Mouse (Mus musculus): Measurements from ENCODE around the gene Nipsnap3b. TPM values are rescaled to one million over a fixed set of nuclear protein-coding genes. Genes with fewer than 3 reads are reported as not detected.

Nipsnap3b gene
- total RNA-seq (2021), result 10 to 100 TPM; 15.1 to 16.9 TPM

DNA sequence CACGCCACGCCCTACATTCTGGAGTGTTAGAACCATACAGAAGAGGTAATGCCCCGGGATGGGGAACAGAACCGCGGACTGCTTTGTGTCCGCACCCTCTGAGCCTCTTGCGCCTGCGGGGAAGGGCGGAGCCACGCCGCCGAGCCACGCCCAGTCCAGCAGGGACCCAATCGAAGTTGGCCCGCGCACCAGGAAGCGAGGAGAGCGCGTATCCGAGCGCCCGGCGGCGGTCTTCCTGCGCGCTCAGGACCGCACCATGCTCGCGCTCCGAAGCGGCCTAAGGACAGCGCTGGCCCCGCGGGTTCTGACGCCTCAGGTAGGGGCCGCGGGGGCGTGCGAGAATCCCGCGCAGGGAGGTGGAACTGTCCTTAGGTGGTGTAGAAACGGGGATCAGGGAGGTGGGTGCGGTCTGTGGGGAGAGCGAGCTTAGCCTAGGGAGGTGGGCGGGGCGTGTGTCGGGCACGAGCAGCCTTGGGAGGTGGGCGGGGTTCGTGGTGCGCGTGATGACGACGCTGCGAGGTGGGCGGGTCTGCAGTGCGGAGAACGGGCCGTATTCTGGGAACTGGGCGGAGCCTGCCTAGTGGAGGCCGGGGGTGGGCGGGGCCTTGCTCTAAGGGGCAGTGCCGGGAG is at the start of gene Nipsnap3b:
Nipsnap3b (plus strand) TSS at position 149 of the 630 bp plus-strand sequence.
- DNase-seq, result peak; percentile 96 to 97
- intact Hi-C loops (cut with DNase I), result no loop called here

DNA sequence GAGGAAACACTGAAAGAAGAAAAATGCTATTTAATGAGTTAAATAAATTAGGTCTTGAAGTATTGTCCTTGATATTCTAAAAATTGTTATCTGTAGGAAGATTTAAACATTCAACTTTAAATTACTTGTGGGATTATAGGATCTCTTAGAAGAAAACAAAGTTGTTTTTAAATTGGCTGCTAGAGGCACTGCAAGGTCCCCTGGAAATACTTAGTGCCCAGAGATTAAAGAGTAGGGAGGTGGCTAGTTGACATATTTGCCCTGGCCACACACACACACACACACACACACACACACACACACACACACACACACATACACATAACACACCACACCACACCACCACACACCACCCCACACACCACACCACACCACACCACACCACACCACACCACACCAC is 47.4 kb upstream of the Nipsnap3b start, which contains the start of gene Olfr270:
Olfr270 (plus strand) TSS at position 301 of the 400 bp plus-strand sequence.
- intact Hi-C loops (cut with DNase I), result no loop called here
- DNase-seq, result no peak

DNA sequence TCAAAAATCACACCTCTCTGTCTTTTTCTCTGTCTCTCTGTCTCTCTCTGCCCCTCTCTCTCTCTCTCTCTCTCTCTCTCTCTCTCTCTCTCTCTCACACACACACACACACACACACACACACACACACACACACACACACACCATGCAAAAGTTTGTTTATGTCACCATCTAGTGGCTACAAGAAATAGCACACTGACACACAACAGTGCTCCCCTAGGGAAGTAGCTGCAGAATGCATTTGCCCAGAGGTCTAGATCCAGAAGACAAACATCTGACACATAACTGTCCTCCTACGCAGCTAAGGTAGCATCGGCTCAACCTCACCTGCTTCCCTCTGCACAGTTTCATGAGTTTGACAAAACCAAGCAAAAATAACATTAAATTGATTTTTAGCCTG is 26.5 kb upstream of the Nipsnap3b start:
- peak in 1 of 2 experiments; percentile 18 for DNase-seq
- intact Hi-C loops (cut with DNase I), result no loop called here

DNA sequence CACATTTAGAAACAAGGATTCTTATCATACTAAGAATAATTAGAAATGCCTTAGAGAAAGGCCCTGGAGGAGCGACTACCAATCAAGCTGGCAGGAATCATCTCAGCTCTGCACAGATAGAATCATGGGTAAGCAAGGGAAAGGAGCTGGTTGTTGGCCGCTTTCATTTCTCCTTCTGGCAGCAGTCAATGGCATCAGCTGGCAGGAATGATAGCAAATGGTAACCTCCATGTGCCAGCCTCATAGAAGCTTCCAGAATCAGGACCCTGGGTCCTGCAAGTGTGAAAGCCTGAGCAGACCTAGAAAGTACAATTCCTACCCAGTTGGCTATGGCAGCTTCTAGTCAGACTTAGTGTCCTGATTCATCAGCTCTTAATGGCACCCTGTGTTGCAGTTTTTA is 25.4 kb upstream of the Nipsnap3b start:
- no peak for DNase-seq
- intact Hi-C loops (cut with DNase I), result no loop called here

DNA sequence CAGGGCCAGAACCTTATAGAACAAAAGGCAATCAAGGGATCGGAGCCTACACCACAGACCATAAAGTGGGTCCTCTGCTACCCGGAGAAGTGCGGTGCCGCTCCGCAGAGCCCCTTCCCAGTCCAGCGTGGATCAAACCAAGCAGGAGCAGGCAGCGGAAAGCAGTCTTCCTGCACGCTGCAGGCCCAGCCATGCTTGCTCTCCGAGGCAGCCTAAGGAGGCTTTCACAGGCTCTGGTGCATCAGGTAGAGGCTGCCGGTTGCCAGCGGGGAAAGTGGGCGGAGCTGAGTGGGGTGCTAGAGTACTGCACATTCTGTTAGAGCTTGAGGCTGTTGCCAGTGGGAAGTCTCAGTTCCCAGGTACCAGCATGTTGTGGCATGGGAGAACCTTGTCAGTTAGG is 22.4 kb upstream of the Nipsnap3b start, which contains the start of gene Nipsnap3a:
Nipsnap3a (plus strand) TSS at position 25 of the 400 bp plus-strand sequence.
- no peak for DNase-seq
- intact Hi-C loops (cut with DNase I), result no loop called here

DNA sequence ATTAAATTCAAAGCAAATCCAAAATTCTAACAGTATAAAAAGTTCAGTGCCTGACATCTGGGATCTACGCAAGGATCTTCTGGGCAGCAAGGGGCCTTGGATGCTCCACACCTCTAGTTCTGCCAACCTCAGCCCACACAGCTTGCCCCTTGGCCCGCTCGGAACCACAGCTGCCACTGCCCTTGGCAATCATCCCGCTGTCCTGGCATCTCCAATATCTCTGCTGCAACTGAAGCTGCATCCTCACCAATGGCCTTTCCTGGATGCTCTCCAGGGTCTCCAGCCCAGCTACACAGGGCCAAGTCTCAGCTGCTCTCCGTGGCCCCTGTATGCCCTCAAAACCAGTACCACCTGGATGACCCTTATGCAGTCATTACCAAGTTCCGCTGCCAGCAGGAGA is 12.2 kb upstream of the Nipsnap3b start:
- intact Hi-C loops (cut with DNase I), result no loop called here
- no peak for DNase-seq

DNA sequence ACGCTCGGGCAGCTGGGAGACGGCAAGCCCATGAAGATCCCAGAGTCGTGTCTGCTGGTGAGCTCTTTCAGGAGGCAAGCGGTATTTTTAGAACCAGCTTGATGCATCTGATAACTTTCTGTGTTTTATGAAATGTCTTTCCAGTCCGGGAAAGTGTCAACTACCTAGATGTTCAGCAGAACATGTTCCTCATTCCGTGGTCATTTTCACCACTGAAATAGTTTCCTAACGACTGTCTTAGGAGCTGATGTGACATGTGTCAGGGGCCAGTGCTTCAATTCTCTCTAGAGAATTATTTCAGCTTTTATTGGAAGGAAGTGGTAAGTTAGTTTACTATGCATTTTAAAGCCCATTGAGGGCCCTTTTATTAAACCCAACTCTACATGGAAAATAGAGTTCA is 11.5 kb upstream of the Nipsnap3b start:
- DNase-seq, result no peak
- intact Hi-C loops (cut with DNase I), result loop anchor here (10.0 kb wide), 1 partner anchor 275 kb away; no protein-coding TSS in a partner anchor

DNA sequence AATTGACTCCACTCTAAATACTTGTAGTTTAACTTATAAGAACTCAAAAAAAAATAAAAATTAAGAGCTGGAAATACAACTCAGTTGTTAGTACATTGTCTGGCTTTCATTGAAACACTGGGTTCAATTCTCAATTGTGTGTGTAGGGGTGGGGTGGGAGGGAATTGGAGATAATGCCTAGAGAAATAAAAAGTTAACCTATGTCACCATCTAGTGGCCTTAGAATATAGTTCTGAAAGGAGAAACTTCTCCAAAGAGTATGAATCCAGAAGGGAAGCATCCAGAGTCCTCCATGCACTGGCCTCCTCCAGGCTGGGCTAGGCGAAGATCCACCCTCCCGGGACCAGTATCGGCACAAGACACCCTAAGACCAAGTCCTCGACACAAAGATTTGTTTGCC is 2.5 kb upstream of the Nipsnap3b start:
- no peak for DNase-seq
- intact Hi-C loops (cut with DNase I), result loop anchor here (10.0 kb wide), 1 partner anchor 284 kb away; no protein-coding TSS in a partner anchor

DNA sequence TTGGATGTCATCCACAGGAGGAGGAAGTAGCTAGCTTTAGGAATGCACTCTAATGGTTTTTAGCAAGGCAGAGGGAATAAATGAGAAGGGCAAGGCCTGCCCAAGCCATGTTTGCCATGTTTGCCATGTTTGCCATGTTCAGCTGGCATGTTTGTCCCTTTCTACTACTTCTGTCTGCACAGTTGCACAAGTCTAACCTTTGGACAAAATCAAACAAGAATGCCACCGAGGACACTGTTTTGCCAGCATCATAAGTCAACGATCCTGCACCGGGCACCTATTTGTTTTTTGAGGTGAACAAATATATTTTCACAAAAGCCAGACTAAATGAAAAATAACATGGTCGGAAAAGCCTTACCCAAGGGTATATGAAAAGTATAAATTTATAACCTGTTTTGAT is 1.8 kb upstream of the Nipsnap3b start:
- DNase-seq, result no peak
- intact Hi-C loops (cut with DNase I), result loop anchor here (10.0 kb wide), 1 partner anchor 285 kb away; no protein-coding TSS in a partner anchor

DNA sequence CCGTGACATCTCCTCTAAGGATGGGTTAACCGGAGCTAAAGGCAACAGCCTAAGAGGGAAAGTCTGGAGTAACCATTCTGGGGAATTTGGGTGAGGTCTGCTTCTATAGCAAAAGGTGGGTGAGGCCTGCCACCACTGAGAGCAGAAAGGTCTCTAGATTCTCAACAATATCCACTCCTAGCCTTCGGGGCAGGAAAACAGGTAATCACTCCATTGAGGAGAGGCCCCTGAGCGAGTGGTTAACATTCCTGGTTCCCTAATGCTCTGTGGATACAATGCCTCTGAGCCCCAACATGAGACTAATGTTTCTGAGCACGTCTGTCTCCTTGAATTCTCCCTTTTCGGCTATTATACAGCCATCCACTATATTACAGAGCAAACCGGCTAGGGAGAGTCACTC is 2.7 kb downstream of the Nipsnap3b start:
- no peak for DNase-seq
- intact Hi-C loops (cut with DNase I), result no loop called here

DNA sequence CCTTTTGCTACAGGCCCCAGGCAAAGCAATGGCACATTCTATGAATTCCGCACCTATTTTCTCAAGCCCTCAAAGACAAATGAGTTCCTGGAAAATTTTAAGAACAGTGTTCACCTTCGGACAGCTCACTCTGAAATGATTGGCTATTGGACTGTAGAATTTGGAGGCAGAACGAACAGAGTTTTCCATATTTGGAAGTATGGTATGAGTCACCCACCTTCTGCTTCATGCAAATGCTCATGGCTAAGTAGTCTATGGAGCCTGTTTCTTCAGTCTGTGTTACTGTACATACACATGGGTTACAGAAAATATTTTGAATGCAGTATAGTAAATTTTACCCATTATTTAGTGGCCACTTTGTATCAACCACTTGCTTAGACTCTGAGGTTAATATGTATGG is 3.3 kb downstream of the Nipsnap3b start:
- intact Hi-C loops (cut with DNase I), result no loop called here

DNA sequence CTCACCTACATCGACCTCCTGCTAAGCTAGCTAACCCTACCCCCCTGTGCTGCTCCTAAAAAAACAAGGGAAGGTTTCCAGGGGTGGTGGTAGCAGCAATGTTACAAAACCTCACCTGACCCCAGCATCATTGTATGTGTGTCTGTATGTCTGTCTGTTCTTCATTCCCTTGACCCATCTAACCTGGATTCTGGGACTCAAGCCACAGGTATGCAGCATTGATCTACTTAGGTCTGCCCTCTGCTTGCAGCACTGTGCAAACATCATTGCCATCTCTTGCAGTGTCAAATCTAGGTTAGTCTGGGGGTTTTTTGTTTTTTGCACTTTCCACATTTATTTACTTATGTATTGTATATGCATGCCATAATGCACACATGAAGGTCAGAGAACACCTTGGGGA is 6.7 kb downstream of the Nipsnap3b start:
- no peak for DNase-seq
- intact Hi-C loops (cut with DNase I), result no loop called here

More for the DNA sequence above, 3.3 kb downstream of the Nipsnap3b start:
- DNase-seq, result no peak

DNA sequence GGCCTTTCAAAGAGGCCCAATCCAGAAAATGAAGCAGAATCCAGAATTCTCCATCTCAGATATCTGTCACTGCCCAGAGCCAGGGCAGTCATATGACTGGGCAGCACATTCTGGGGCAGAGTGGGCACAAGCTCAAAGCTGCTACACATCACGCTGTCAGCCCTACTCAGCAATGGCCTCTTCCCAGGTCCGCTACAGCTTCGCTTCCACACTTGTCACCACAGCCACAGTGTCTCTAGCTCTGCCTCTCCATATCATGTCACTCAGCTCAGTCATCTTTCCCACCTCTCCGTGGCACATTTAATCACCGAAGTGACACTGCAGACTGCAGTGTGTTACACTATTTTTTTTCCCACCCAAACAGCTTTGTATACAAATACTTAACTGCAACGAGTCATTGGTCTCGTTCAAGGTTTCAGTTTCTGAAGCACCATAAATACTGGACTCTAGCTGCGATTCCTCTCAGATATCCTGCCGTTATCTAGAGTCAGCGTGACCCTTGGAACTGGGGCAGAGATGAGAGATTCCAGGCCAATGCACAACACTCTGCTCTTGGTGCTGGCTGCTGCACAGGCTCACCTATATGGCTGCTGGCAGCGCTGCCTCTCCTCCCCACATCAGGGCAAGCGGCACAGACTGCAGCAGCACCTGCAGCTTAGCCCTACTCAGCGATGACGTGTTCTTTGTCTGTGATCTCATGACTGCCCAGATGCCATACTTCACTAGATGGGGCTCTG is 11.7 kb downstream of the Nipsnap3b start:
- intact Hi-C loops (cut with DNase I), result no loop called here
- no peak for DNase-seq

DNA sequence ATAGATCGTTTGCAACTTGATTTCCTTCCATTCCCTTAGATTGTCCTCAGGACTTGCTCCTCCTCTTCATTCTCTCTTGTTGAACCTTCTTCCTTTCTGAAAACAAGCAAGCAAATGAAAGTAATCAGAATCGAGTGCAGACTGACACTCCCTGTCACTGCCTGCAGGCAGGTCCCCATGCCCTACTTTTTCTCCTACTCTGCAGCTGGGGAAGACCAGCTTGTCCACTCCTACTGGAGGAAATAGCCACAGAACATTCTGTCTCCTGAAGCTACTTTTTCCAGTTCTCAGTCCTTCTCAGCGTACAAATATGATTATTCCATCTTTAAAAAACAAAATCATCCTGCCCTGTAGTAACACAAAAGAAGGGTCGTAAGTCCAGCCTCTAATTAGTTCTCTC is 12.7 kb downstream of the Nipsnap3b start:
- no peak for DNase-seq

DNA sequence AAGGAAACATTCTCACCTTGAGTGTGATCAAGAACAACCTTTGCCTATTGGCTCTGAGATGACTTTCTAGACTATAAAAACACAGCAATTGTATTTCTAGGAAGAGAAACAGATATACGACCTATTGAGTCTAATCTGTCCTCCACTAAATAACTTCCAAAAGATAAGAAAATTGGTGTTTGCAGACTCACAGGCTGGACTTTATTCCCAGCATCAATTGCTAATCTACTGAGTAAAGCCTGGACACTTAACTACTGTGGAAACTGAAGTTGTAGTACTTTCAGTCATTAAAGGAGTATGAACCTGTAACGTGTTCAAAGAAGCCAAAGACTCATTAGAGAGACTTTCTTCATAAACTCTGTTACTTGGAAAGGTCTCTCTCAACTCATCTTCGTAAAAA is 16.1 kb downstream of the Nipsnap3b start:
- intact Hi-C loops (cut with DNase I), result no loop called here
- no peak for DNase-seq

More for the DNA sequence above, 12.7 kb downstream of the Nipsnap3b start:
- intact Hi-C loops (cut with DNase I), result no loop called here

DNA sequence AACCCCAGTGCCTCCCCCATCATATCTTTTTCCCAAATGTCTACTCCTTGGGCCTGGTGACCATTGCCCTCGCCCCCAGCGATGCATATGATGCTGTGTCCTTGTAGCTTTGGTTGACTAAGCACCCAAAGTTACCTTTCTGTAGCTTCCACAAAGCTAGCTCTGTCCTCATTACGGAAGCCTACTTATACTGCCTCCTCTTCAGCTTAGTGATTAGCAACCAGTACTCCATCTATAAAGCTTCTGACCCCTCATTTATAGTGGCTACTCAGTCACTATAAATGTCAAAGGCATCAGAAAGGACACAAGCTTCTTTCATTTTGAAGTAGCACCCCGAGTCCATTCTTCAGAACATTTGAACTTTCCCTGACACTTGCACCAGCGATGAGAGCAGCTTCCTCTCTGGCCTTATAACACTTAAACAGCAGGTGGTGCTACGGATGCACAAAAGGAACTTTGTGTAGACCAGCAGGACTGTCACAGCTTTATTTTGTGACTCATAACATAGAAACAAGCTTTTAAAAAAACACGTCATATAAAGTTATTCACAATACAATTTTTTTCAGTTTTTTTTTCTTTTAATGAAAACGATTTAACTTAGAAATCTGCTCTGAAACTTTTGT is 18.8 kb downstream of the Nipsnap3b start:
- DNase-seq, result peak; percentile 30 to 39
- intact Hi-C loops (cut with DNase I), result loop anchor here (5.0 kb wide), 2 partner anchors 322 to 562 kb away; no protein-coding TSS in a partner anchor

DNA sequence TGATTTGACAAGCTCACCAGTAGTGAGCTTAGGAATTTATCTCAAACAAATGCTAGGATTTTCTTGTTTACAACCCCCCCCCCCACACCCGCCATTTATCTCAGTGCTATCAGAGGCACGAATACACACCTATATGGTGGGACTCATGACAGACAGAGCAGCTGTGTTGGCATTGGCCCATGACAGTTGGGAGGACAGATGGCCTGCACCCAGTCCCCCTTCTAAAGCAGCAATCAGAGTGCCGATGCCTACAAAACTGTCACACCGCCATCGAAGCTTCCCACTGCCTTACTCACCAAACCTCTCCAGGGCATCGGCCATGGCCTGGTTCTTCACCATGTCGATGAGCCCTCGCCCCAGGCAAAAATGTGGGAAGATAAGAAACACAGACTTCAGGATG is 32.1 kb downstream of the Nipsnap3b start:
- DNase-seq, result no peak

DNA sequence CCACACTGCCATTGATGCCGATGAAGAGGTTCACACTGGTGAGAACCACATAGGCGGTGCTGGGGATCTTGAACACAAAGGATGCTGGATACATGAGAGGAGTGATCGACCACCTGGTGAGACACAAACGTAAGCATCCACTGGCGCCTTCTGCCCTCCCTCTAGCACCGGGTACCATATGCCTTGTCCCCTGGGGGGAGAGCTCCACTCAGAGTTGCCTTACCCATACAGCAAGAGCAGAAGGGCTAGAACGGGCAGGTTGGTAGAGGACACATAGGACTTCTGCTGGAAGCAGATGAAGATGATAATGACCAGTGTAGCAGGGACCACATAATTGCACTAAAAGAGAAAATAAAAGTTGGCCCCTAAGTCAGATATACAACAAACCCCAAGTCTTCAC is 34.1 kb downstream of the Nipsnap3b start:
- DNase-seq, result no peak
- intact Hi-C loops (cut with DNase I), result no loop called here

More for the DNA sequence above, 32.1 kb downstream of the Nipsnap3b start:
- intact Hi-C loops (cut with DNase I), result no loop called here

DNA sequence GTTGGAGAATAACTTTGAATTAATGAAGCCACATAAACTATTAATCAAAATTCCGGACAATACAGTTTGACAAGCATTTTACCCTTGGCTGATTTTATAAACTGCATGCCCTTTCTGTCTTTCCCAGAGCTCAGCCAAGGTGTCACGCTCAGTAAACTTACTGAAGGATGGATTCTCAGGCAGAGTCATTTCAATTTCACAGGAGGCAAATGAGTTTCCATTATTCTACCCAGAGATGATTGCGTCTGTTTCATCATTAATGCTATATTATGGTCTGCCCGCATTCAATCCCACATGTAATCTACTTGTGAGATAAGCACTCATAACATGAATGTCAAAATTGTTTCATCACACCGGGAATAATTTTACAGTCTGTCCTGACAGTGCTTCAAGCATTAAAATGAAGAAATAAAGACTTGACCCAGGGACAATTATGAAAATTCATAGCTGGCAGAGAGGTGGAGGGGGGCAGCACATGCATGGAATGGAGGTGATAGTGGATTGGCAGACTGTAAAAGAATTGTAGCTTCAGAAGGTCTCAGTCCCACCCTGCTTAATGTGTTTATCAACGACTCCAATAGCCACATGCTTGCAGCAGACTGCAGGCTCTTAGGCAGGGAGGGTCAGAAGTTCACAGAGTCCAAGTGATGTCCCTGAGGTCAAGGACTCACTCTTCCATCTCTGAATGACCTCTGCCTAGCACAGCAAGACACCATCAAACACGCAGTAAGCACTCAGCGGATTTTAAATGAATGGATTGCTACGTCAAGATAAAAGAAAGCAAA is 34.8 kb downstream of the Nipsnap3b start:
- intact Hi-C loops (cut with DNase I), result no loop called here
- DNase-seq, result no peak

DNA sequence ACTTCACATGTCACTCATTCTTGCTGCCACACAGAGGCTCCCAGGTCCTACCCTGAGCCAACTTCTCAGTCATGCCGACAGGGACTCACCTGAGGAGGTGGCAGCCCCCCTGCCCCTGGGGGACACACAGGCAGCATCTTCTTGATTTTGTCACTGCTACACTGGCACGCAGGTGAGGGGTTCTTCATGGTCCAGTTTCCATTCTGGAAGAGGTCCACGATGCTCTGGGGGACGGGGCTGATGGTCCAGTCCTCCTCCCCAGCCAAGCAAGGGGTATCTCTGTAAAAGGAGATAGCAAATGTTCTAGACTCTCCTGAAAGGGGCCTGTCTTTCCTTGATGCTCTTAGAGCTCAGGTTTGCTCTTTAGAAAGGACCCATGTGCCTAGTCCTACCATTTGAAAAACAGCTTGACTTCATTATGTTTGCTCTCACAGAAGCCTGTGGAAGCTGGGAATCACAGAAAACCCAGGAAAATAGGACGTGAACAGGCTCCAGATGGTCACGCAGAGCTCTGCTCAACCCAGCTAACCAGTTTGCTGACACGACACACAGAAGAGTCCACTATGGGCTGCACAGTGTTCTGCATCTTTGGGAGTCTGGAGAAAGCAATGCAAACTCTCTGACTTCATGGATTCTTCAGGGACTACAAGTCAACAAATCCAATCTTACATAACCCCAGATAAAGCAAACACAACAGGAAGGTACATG is 50.8 kb downstream of the Nipsnap3b start:
- no peak for DNase-seq
- intact Hi-C loops (cut with DNase I), result no loop called here
